Mouse (Mus musculus): ENCODE results near the gene Gm17018.

- TF ChIP-seq CTCF (IDR thresholded peaks at IDR 0.05; ENCODE audit: insufficient read depth, low read depth, low read length): no peak
- TF ChIP-seq POLR2A (IDR thresholded peaks at IDR 0.05; ENCODE audit: insufficient read depth, low read depth, low read length): no peak
These were observed 63.3 kb downstream of the Gm17018 start for GRCm38 (mm10) chr19:45623710-45624109.
